Mouse (Mus musculus): ENCODE results near the gene Plekha6. TPM values are rescaled to one million over a fixed set of nuclear protein-coding genes. Genes with fewer than 3 reads are reported as not detected.

The Plekha6 gene
- total RNA-seq, 1 experiment, result 3.5 TPM

- Histone ChIP-seq H3K27ac (ENCODE audit: insufficient read depth, low read depth, low read length, poor library complexity, severe bottlenecking) (no peak overlapping the region), H3K9ac (ENCODE audit: insufficient read depth, low read depth, low read length, poor library complexity, severe bottlenecking) (no peak overlapping the region), H3K36me3 (ENCODE audit: control insufficient read depth, insufficient read depth, low read length, poor library complexity, severe bottlenecking) (no peaks in the 10 kb centered on the region), H3K4me3 (ENCODE audit: insufficient read depth in 1 of 2, low read depth in 1 of 2, low read length in 2 of 2, poor library complexity in 1 of 2, severe bottlenecking in 1 of 2) (no peak overlapping the region), H3K9me3 (ENCODE audit: control insufficient read depth, insufficient read depth, low read depth, low read length) (no peaks in the 10 kb centered on the region), H3K4me1 (ENCODE audit: control insufficient read depth in 2 of 2, insufficient read depth in 2 of 2, low read length in 2 of 2, poor library complexity in 1 of 2) (peaks cover 3 to 10% of the 10 kb centered on the region in 2 experiments; a peak in 2 of 4 replicates)
- DNase-seq (ENCODE audit: low read depth, low spot score), result no peak
- in situ Hi-C loops (cut with MboI; ENCODE audit: low sequenced_read_pairs in 2 of 2, unreplicated experiment in 2 of 2), result no loop called here
- no peak for TF ChIP-seq HCFC1 (IDR thresholded peaks at IDR 0.05; ENCODE audit: borderline replicate concordance, insufficient read depth, low read length)
- no peak for TF ChIP-seq ZC3H11A (IDR thresholded peaks at IDR 0.05; ENCODE audit: borderline replicate concordance, low read depth, low read length)
- TF ChIP-seq CHD2 (IDR thresholded peaks at IDR 0.05; ENCODE audit: low read depth, low read length), result no peak
- no peak for TF ChIP-seq MAFK (IDR thresholded peaks at IDR 0.05; ENCODE audit: insufficient read depth, low read depth, low read length)
Observed at GRCm38 (mm10) chr1:133239121-133239812, 75.3 kb downstream of the Plekha6 start.

GRCm38 (mm10) chr1:133239813-133240160 is 75.8 kb downstream of the Plekha6 start:
- H3K4me1 ChIP-seq (ENCODE audit: control insufficient read depth in 2 of 2, insufficient read depth in 2 of 2, low read length in 2 of 2, poor library complexity in 1 of 2), result peaks cover 3 to 10% of the 10 kb centered on the region in 2 experiments; a peak in 2 of 4 replicates
- H3K36me3 ChIP-seq (ENCODE audit: control insufficient read depth, insufficient read depth, low read length, poor library complexity, severe bottlenecking), result no peaks in the 10 kb centered on the region
- no peak for DNase-seq (ENCODE audit: low read depth, low spot score)
- in situ Hi-C loops (cut with MboI; ENCODE audit: low sequenced_read_pairs in 2 of 2, unreplicated experiment in 2 of 2), result no loop called here
- H3K9me3 ChIP-seq (ENCODE audit: control insufficient read depth, insufficient read depth, low read depth, low read length), result no peaks in the 10 kb centered on the region
- TF ChIP-seq MAFK (IDR thresholded peaks at IDR 0.05; ENCODE audit: insufficient read depth, low read depth, low read length), result no peak
- TF ChIP-seq CHD2 (IDR thresholded peaks at IDR 0.05; ENCODE audit: low read depth, low read length), result no peak
- no peak for TF ChIP-seq ZC3H11A (IDR thresholded peaks at IDR 0.05; ENCODE audit: borderline replicate concordance, low read depth, low read length)
- no peak for TF ChIP-seq HCFC1 (IDR thresholded peaks at IDR 0.05; ENCODE audit: borderline replicate concordance, insufficient read depth, low read length)
- TF ChIP-seq ZNF384 (IDR thresholded peaks at IDR 0.05; ENCODE audit: low read depth, low read length), result no peak
- H3K9ac ChIP-seq (ENCODE audit: insufficient read depth, low read depth, low read length, poor library complexity, severe bottlenecking), result no peak overlapping the region
- H3K4me3 ChIP-seq (ENCODE audit: insufficient read depth in 1 of 2, low read depth in 1 of 2, low read length in 2 of 2, poor library complexity in 1 of 2, severe bottlenecking in 1 of 2), result no peak overlapping the region
- no peak overlapping the region for H3K27ac ChIP-seq (ENCODE audit: insufficient read depth, low read depth, low read length, poor library complexity, severe bottlenecking)

GRCm38 (mm10) chr1:133240881-133241280 is 76.9 kb downstream of the Plekha6 start:
- H3K9me3 ChIP-seq (ENCODE audit: control insufficient read depth, insufficient read depth, low read depth, low read length), result no peaks in the 10 kb centered on the region
- DNase-seq (ENCODE audit: low read depth, low spot score), result no peak
- no peak overlapping the region for H3K27ac ChIP-seq (ENCODE audit: insufficient read depth, low read depth, low read length, poor library complexity, severe bottlenecking)
- H3K9ac ChIP-seq (ENCODE audit: insufficient read depth, low read depth, low read length, poor library complexity, severe bottlenecking), result no peak overlapping the region
- H3K4me1 ChIP-seq (ENCODE audit: control insufficient read depth in 2 of 2, insufficient read depth in 2 of 2, low read length in 2 of 2, poor library complexity in 1 of 2), result peaks cover 3 to 12% of the 10 kb centered on the region in 2 experiments; a peak in 2 of 4 replicates
- in situ Hi-C loops (cut with MboI; ENCODE audit: low sequenced_read_pairs in 2 of 2, unreplicated experiment in 2 of 2), result no loop called here
- TF ChIP-seq ZC3H11A (IDR thresholded peaks at IDR 0.05; ENCODE audit: borderline replicate concordance, low read depth, low read length) (no peak), MAFK (IDR thresholded peaks at IDR 0.05; ENCODE audit: insufficient read depth, low read depth, low read length) (no peak)
- no peaks in the 10 kb centered on the region for H3K36me3 ChIP-seq (ENCODE audit: control insufficient read depth, insufficient read depth, low read length, poor library complexity, severe bottlenecking)
- H3K4me3 ChIP-seq (ENCODE audit: insufficient read depth in 1 of 2, low read depth in 1 of 2, low read length in 2 of 2, poor library complexity in 1 of 2, severe bottlenecking in 1 of 2), result no peak overlapping the region

- in situ Hi-C loops (cut with MboI; ENCODE audit: low sequenced_read_pairs in 2 of 2, unreplicated experiment in 2 of 2), result no loop called here
- DNase-seq (ENCODE audit: low read depth, low spot score), result no peak
- Histone ChIP-seq H3K9ac (ENCODE audit: insufficient read depth, low read depth, low read length, poor library complexity, severe bottlenecking) (no peak overlapping the region), H3K27ac (ENCODE audit: insufficient read depth, low read depth, low read length, poor library complexity, severe bottlenecking) (no peak overlapping the region), H3K36me3 (ENCODE audit: control insufficient read depth, insufficient read depth, low read length, poor library complexity, severe bottlenecking) (no peaks in the 10 kb centered on the region), H3K4me3 (ENCODE audit: insufficient read depth in 1 of 2, low read depth in 1 of 2, low read length in 2 of 2, poor library complexity in 1 of 2, severe bottlenecking in 1 of 2) (no peak overlapping the region), H3K9me3 (ENCODE audit: control insufficient read depth, insufficient read depth, low read depth, low read length) (no peaks in the 10 kb centered on the region), H3K4me1 (ENCODE audit: control insufficient read depth in 2 of 2, insufficient read depth in 2 of 2, low read length in 2 of 2, poor library complexity in 1 of 2) (peaks cover under 1 to 3% of the 10 kb centered on the region in 2 experiments; a peak in 1 of 4 replicates)
- TF ChIP-seq CHD2 (IDR thresholded peaks at IDR 0.05; ENCODE audit: low read depth, low read length) (no peak), HCFC1 (IDR thresholded peaks at IDR 0.05; ENCODE audit: borderline replicate concordance, insufficient read depth, low read length) (no peak), ZNF384 (IDR thresholded peaks at IDR 0.05; ENCODE audit: low read depth, low read length) (no peak)
Observed at GRCm38 (mm10) chr1:133244668-133245067, 80.7 kb downstream of the Plekha6 start.

Measured in ES-E14 (cell line).